Mouse (Mus musculus) heart, postnatal 0 days (tissue): ENCODE results near the gene Spred2.

Experiments used
- CTCF ChIP-seq: IDR thresholded peaks from 2 replicates; pipeline ENCODE4 v1.5.1; 2016; ENCODE audit warnings: antibody characterized with exemption, control low read depth, low read depth
- EP300 ChIP-seq: IDR thresholded peaks from 2 replicates; pipeline ENCODE4 v1.6.1; 2016; ENCODE audit warnings: antibody characterized with exemption, low read depth

DNA sequence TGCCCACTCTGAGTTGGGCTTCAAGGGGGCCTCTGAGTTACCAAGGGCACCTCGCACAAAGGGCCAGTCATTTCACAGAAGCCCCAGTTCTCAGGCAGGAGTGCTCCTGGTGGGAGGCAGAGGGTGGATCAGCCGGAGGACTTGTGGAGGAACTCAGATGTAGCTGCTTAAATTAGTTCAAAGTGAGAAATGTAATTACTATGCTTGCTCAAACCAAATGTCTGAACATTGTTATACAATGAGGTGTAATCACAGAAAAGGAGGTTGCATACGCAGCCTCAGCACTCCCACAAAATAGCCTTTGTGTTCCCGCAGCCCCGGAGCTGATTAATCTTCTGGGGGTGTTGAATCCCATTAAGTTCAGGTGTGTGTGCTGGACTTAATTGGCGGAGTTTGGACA lies 20.5 kb downstream of the Spred2 start:
- TF ChIP-seq CTCF (no peak), EP300 (no peak)
